Mouse (Mus musculus): ENCODE results near the gene Map7d3.

GRCm38 (mm10) chrX:56760257-56760760 is 61.8 kb downstream of the Map7d3 start:
- TF ChIP-seq CTCF (IDR thresholded peaks at IDR 0.05; ENCODE audit: low read depth): no peak
- TF ChIP-seq EP300 (optimal IDR thresholded peaks at IDR 0.05): no peak
